Mouse (Mus musculus) CD8-positive naive resting alpha-beta T cell, adult 2 months (primary cell): ENCODE data around the gene Gm16223.

Source experiments
- DNase-seq, 2 experiments: peaks; one replicate each; pipeline ENCODE4 v3.0.0; 2022; ENCODE audit warnings: low read depth in 2 of 2, low spot score in 2 of 2

The Gm16223 gene

GRCm38 (mm10) chr5:42212353-42212752 is 144.6 kb downstream of the Gm16223 start:
- DNase-seq, result no peak

- no peak for DNase-seq
Measured at GRCm38 (mm10) chr5:42224840-42225239, 157.1 kb downstream of the Gm16223 start.

- no peak for DNase-seq
Measured at GRCm38 (mm10) chr5:42228631-42229030, 160.9 kb downstream of the Gm16223 start.

DNA sequence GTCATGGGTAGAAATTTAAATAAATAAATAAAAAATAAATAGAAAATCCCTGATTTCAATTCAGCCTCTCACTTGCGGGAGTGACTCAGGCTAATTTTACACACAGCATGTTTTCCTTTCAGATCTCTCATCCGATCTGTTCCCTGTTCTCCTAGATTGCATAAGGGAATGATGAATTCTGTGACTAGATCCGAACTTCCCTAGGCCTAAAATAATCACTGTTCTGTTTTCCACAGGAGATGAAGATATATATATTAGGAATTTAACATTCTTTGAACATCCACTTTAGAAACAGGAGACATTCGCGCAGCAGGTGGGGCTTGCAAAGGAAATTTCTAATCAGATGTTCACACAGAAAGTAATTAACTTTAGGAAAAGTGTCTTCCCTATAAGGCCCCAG is 171.5 kb downstream of the Gm16223 start:
- no peak for DNase-seq

DNA sequence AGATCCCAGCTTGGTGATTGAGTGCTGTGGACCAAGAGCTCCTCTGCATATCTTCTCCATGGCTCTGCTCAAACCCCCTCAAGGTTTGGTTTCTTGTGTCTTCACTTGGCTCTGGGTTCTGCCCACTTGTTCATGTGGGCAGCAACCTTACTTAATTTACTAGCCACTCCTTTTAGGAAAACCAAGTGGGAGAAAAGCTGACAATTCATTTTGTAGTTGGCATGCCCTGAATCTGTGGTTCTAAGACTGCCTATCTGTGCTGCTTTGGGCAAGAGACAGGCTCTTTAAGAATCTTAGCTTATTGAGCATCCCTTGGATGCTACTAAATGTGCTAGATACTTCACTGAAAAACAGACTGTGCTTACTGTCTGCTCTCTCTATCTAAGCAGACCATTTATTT is 172.0 kb downstream of the Gm16223 start:
- no peak for DNase-seq

- DNase-seq, result no peak
Measured at GRCm38 (mm10) chr5:42250376-42250775, 182.6 kb downstream of the Gm16223 start.
